Comparison of ENCODE assay signal across 24 mouse cellular contexts in the genomic region with DNA sequence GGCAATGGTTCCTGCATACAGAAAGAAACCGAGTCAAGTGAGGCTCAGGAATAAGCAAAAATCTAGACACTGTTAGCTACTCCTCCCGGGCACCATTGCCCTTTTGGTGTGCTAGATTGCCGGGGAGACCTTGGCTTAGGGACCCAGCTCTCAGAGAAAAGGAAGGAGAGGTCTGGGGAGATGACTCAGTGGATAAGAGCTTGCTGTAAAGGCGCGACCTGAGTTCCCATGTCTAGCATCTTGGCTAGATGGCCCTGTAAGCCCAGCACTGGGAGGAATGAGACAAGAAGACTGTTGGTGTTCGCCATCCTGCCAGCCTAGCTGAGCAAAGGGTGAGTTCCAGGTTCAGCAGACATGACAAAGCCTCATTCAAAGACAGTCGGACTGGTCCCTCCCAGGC.
A peak's percentile ranks its signal among the peaks of the same experiment; 100 is the strongest.
DNase-seq lines count a peak whose midpoint lies in the region; ATAC-seq and TF ChIP-seq lines count a peak whose summit lies in the region.
"Had no signal": no experiment of that assay in that cellular context is flagged by ENCODE, and none has a peak within 500 bp of the region (broad histone marks: within the 10 kb centered on the region; RNA-seq: fewer than 3 reads in every experiment).

No protein-coding gene starts in this region.

- TF ChIP-seq POLR2A in embryonic fibroblast, embryonic 13.5 days (IDR thresholded peaks at IDR 0.05; ENCODE audit: low read depth, low read length) = no peak

- H3K9me3 ChIP-seq in heart, embryonic 12.5 days (replicated peaks) = no peaks in the 10 kb centered on the region
- no peaks in the 10 kb centered on the region for H3K9me3 ChIP-seq in heart, embryonic 10.5 days
- no peaks in the 10 kb centered on the region for H3K9me3 ChIP-seq in heart, postnatal 0 days (replicated peaks; ENCODE audit: control insufficient read depth, low read length)
- H3K9me3 ChIP-seq: embryonic facial prominence, embryonic 12.5 days; embryonic facial prominence, embryonic 15.5 days; forebrain, embryonic 12.5 days; forebrain, embryonic 15.5 days had no signal

- H3K4me2 ChIP-seq in heart, embryonic 12.5 days = no peak overlapping the region
- no peak overlapping the region for H3K4me2 ChIP-seq in heart, postnatal 0 days (ENCODE audit: low read depth, low read length)
- H3K4me2 ChIP-seq: embryonic facial prominence, embryonic 12.5 days; embryonic facial prominence, embryonic 15.5 days; forebrain, embryonic 12.5 days; forebrain, embryonic 15.5 days; hindbrain, embryonic 14.5 days had no signal

- ATAC-seq in heart, embryonic 12.5 days (ENCODE audit: insufficient number of reproducible peaks, low FRiP score) = no peak
- ATAC-seq in heart, postnatal 0 days (ENCODE audit: insufficient read depth, low read depth) = no peak
- ATAC-seq: activated CD4-positive, CD25-positive, alpha-beta regulatory T cell, adult 4 months; forebrain, embryonic 15.5 days; hindbrain, postnatal 0 days; inflammation-experienced regulatory T-cells, adult 6 months; intestine, embryonic 16.5 days had no signal

- DNase-seq in heart, embryonic 10.5 days (ENCODE audit: low spot score) = no peak
- no peak for DNase-seq in heart, postnatal 0 days (ENCODE audit: low spot score)
- DNase-seq in heart, postnatal 36 days = no peak
- DNase-seq in thymus, postnatal 14 days = no peak
- DNase-seq: adrenal gland, postnatal 10 days; cerebellum, adult 11 months; cerebellum, adult 2 months; cerebellum, adult 9-11 months; cerebellum, postnatal 25 days; gastrocnemius, postnatal 25 days; heart, adult 2 months; kidney, adult 18-20 months had no signal

- no peak overlapping the region for H3K4me3 ChIP-seq in heart, embryonic 12.5 days
- no peak overlapping the region for H3K4me3 ChIP-seq in heart, embryonic 10.5 days
- H3K4me3 ChIP-seq in heart, postnatal 0 days (ENCODE audit: low read depth, low read length) = no peak overlapping the region
- H3K4me3 ChIP-seq in embryonic fibroblast, embryonic 13.5 days (ENCODE audit: insufficient read depth, low read length) = no peak overlapping the region
- H3K4me3 ChIP-seq: embryonic facial prominence, embryonic 12.5 days; embryonic facial prominence, embryonic 15.5 days; erythroblast, embryonic 14.5 days; forebrain, embryonic 12.5 days; forebrain, embryonic 15.5 days; heart, adult 2 months had no signal

- WGBS in heart, embryonic 12.5 days = 80% methylated on average over 7 of the region's 7 CpGs
- WGBS in heart, embryonic 10.5 days = 82% methylated on average over 7 of the region's 7 CpGs
- WGBS in heart, postnatal 0 days = 76% methylated on average over 7 of the region's 7 CpGs

- no peak for TF ChIP-seq CTCF in heart, postnatal 0 days (IDR thresholded peaks at IDR 0.05; ENCODE audit: low read depth)
- no peak for TF ChIP-seq CTCF in embryonic fibroblast, embryonic 13.5 days (IDR thresholded peaks at IDR 0.05; ENCODE audit: borderline replicate concordance, insufficient read depth, low read length)

- peaks cover 19% of the 10 kb centered on the region for H3K4me1 ChIP-seq in heart, embryonic 12.5 days (replicated peaks)
- H3K4me1 ChIP-seq in heart, embryonic 10.5 days = peaks cover 2% of the 10 kb centered on the region; the same call in 1 of the 2 replicates
- peaks cover 4% of the 10 kb centered on the region; the same call in 1 of the 2 replicates for H3K4me1 ChIP-seq in heart, postnatal 0 days (ENCODE audit: control insufficient read depth, insufficient read depth)
- peaks cover 7% of the 10 kb centered on the region; the same call in 1 of the 2 replicates for H3K4me1 ChIP-seq in embryonic fibroblast, embryonic 13.5 days (ENCODE audit: control insufficient read depth, insufficient read depth, low read length)
- H3K4me1 ChIP-seq: embryonic facial prominence, embryonic 12.5 days; embryonic facial prominence, embryonic 15.5 days; forebrain, embryonic 12.5 days; forebrain, embryonic 15.5 days had no signal

- peaks cover 16% of the 10 kb centered on the region for H3K36me3 ChIP-seq in heart, embryonic 12.5 days
- peaks cover 14% of the 10 kb centered on the region; the same call in 1 of the 2 replicates for H3K36me3 ChIP-seq in heart, embryonic 10.5 days
- peaks cover 8% of the 10 kb centered on the region for H3K36me3 ChIP-seq in heart, postnatal 0 days (replicated peaks; ENCODE audit: control insufficient read depth, insufficient read depth, low read length)
- H3K36me3 ChIP-seq: embryonic facial prominence, embryonic 15.5 days; forebrain, embryonic 12.5 days; forebrain, embryonic 15.5 days had no signal

- H3K27me3 ChIP-seq in heart, embryonic 12.5 days (replicated peaks) = no peaks in the 10 kb centered on the region
- H3K27me3 ChIP-seq in heart, embryonic 10.5 days (ENCODE audit: insufficient read depth, poor library complexity, severe bottlenecking) = peaks cover 4% of the 10 kb centered on the region; the same call in 1 of the 2 replicates
- H3K27me3 ChIP-seq in heart, postnatal 0 days (ENCODE audit: control insufficient read depth, insufficient read depth, low read length) = no peaks in the 10 kb centered on the region
- H3K27me3 ChIP-seq: embryonic facial prominence, embryonic 12.5 days; embryonic facial prominence, embryonic 15.5 days; forebrain, embryonic 15.5 days had no signal

- no peak overlapping the region for H3K9ac ChIP-seq in heart, embryonic 12.5 days
- H3K9ac ChIP-seq in heart, postnatal 0 days (replicated peaks; ENCODE audit: low read depth, low read length) = no peak overlapping the region
- H3K9ac ChIP-seq: embryonic facial prominence, embryonic 12.5 days; embryonic facial prominence, embryonic 15.5 days; forebrain, embryonic 12.5 days; forebrain, embryonic 15.5 days; hindbrain, embryonic 14.5 days had no signal

- 0 out of 2 replicates have a peak overlapping the region, but pooled peaks have one; percentile 21 for H3K27ac ChIP-seq in heart, embryonic 12.5 days (ENCODE audit: poor library complexity, severe bottlenecking)
- H3K27ac ChIP-seq in heart, embryonic 10.5 days = no peak overlapping the region
- peak overlapping the region; percentile 71 for H3K27ac ChIP-seq in heart, postnatal 0 days (ENCODE audit: low read depth)
- peak overlapping the region; percentile 47; the same call in 1 of the 2 replicates for H3K27ac ChIP-seq in embryonic fibroblast, embryonic 13.5 days (ENCODE audit: insufficient read depth, low read length)
- H3K27ac ChIP-seq: embryonic facial prominence, embryonic 12.5 days; embryonic facial prominence, embryonic 15.5 days; forebrain, embryonic 12.5 days; forebrain, embryonic 15.5 days; heart, adult 2 months; hindbrain, embryonic 14.5 days; hindbrain, postnatal 0 days had no signal

- no peak for TF ChIP-seq EP300 in heart, postnatal 0 days (IDR thresholded peaks at IDR 0.05; ENCODE audit: low read depth)

- intact Hi-C loops in heart, postnatal 36 days (cut with DNase I) = no loop called here
